Mouse (Mus musculus): ENCODE results near the gene Hist1h2bf.
"Not testable (repeated sequence)": the region's sequence is repeated elsewhere in the genome, so short reads cannot be mapped to it uniquely, and the experiment has no call there.

Gene Hist1h2bf

GRCm38 (mm10) chr13:23542225-23542980, 31.6 kb downstream of the Hist1h2bf start:
- DNase-seq, result not testable (repeated sequence)

- no peak for DNase-seq
Measured at GRCm38 (mm10) chr13:23541497-23541896, 32.5 kb downstream of the Hist1h2bf start.

- not testable (repeated sequence) for DNase-seq
Measured at GRCm38 (mm10) chr13:23539821-23540220, 34.2 kb downstream of the Hist1h2bf start.

GRCm38 (mm10) chr13:23538249-23538648, 35.7 kb downstream of the Hist1h2bf start:
- no peak for DNase-seq

- DNase-seq, result no peak
Measured at GRCm38 (mm10) chr13:23537006-23537710, 36.8 kb downstream of the Hist1h2bf start.

GRCm38 (mm10) chr13:23536076-23536822, 37.7 kb downstream of the Hist1h2bf start:
- DNase-seq, result no peak

- peak; percentile 88 for DNase-seq
Measured at GRCm38 (mm10) chr13:23535137-23536075, 38.6 kb downstream of the Hist1h2bf start, which contains the start of gene Hist1h3g. Gene Hist1h3g, plus strand, starts transcription at chr13:23535422.

GRCm38 (mm10) chr13:23534368-23535131, 39.4 kb downstream of the Hist1h2bf start:
- DNase-seq, result no peak

GRCm38 (mm10) chr13:23533560-23534367, 40.2 kb downstream of the Hist1h2bf start, which contains the start of gene Hist1h2af:
Gene Hist1h2af, plus strand, starts transcription at chr13:23533906.
- peak; percentile 68 for DNase-seq

- DNase-seq, result no peak
Measured at GRCm38 (mm10) chr13:23532262-23533075, 41.5 kb downstream of the Hist1h2bf start.

- peak; percentile 97 for DNase-seq
Measured at GRCm38 (mm10) chr13:23530901-23531875, 42.8 kb downstream of the Hist1h2bf start, which contains the start of gene Hist1h4h. Gene Hist1h4h, plus strand, starts transcription at chr13:23531050.

GRCm38 (mm10) chr13:23530181-23530900, 43.7 kb downstream of the Hist1h2bf start:
- DNase-seq, result peak; percentile 70

- no peak for DNase-seq
Measured at GRCm38 (mm10) chr13:23529480-23530165, 44.4 kb downstream of the Hist1h2bf start.

- DNase-seq, result no peak
Measured at GRCm38 (mm10) chr13:23529005-23529404, 45.0 kb downstream of the Hist1h2bf start.

- peak; percentile 96 for DNase-seq
Measured at GRCm38 (mm10) chr13:23526312-23526711, 47.7 kb downstream of the Hist1h2bf start.

- no peak for DNase-seq
Measured at GRCm38 (mm10) chr13:23525901-23526300, 48.1 kb downstream of the Hist1h2bf start.

- peak; percentile 77 for DNase-seq
Measured at GRCm38 (mm10) chr13:23524654-23525053, 49.3 kb downstream of the Hist1h2bf start.
